Mouse (Mus musculus) bone marrow, adult 2 months (tissue): ENCODE results near the gene Ctrb1. TPM values are rescaled to one million over a fixed set of nuclear protein-coding genes. Genes with fewer than 3 reads are reported as not detected.

Experiments
- H3K27ac ChIP-seq: fragments of 200-500 bp; 2 replicates; pipeline ENCODE4 v1.5.1; 2012; ENCODE audit warnings: low read depth, mild to moderate bottlenecking, control low read depth, inconsistent platforms, low read length; ENCODE audit not compliant: control insufficient read depth, poor library complexity, insufficient read depth
- H3K4me1 ChIP-seq: fragments of 200-500 bp; 2 replicates; pipeline ENCODE4 v1.6.1; 2011; ENCODE audit warnings: low read length; ENCODE audit not compliant: control insufficient read depth, insufficient read depth
- H3K4me3 ChIP-seq: fragments of 200-500 bp; replicated peaks from 2 replicates; pipeline ENCODE3; 2011; ENCODE audit warnings: mild to moderate bottlenecking, low read depth, low read length, control low read depth; ENCODE audit not compliant: control insufficient read depth
- CTCF ChIP-seq: fragments of 200-500 bp; IDR thresholded peaks from 2 replicates; pipeline ENCODE4 v1.5.1; 2011; ENCODE audit warnings: low read length, control low read depth; ENCODE audit not compliant: control insufficient read depth, insufficient read depth
- POLR2A ChIP-seq: fragments of 200-500 bp; IDR thresholded peaks from 2 replicates; pipeline ENCODE4 v1.6.1; 2011; ENCODE audit warnings: low read depth, mild to moderate bottlenecking, control low read depth, low read length, borderline replicate concordance; ENCODE audit not compliant: control insufficient read depth
- WGBS: fragments of 180-500 bp; shearing (Covaris S2); methylation state at CpG from one replicate; pipeline ENCODE4 v1.1.7; 2018; 5-methylcytosine and 5-hydroxymethylcytosine counted together
- polyA plus RNA-seq: library from polyadenylated mRNA; stranded (reverse); fragments of >200 nt; gene quantifications from 2 replicates; pipeline ENCODE4 v1.2.4, GENCODE M21; 2011; ENCODE audit warnings: low replicate concordance; ENCODE audit not compliant: missing spikeins, insufficient read depth, insufficient read length

Ctrb1 gene
- polyA plus RNA-seq, 1 experiment = not detected

- Histone ChIP-seq H3K4me1 (no peaks in the 10 kb centered on the region), H3K4me3 (no peak overlapping the region), H3K27ac (no peak overlapping the region)
- 56% methylated on average over 7 of the region's 7 CpGs for WGBS
- TF ChIP-seq CTCF = no peak
- TF ChIP-seq POLR2A = no peak
Observed at GRCm38 (mm10) chr8:111726102-111726900, 35.5 kb upstream of the Ctrb1 start.

- Histone ChIP-seq H3K27ac (no peak overlapping the region), H3K4me1 (no peaks in the 10 kb centered on the region), H3K4me3 (no peak overlapping the region)
- TF ChIP-seq CTCF = no peak
- no peak for TF ChIP-seq POLR2A
- WGBS = 71% methylated on average over 6 of the region's 6 CpGs
Observed at GRCm38 (mm10) chr8:111725341-111725740, 34.5 kb upstream of the Ctrb1 start.

- whole genome bisulfite sequencing = 41% methylated on average over 4 of the region's 4 CpGs
- no peak overlapping the region for H3K4me3 ChIP-seq
- TF ChIP-seq CTCF = no peak
- no peak for TF ChIP-seq POLR2A
- no peaks in the 10 kb centered on the region for H3K4me1 ChIP-seq
- no peak overlapping the region for H3K27ac ChIP-seq
Observed at GRCm38 (mm10) chr8:111720115-111720544, 29.3 kb upstream of the Ctrb1 start.

- 25% methylated on average over 5 of the region's 5 CpGs for whole genome bisulfite sequencing
- no peak for TF ChIP-seq POLR2A
- Histone ChIP-seq H3K4me3 (no peak overlapping the region), H3K27ac (no peak overlapping the region), H3K4me1 (no peaks in the 10 kb centered on the region)
Observed at GRCm38 (mm10) chr8:111718937-111719336, 28.1 kb upstream of the Ctrb1 start.

GRCm38 (mm10) chr8:111717866-111718265, 27.1 kb upstream of the Ctrb1 start:
- Histone ChIP-seq H3K4me1 (no peaks in the 10 kb centered on the region), H3K27ac (no peak overlapping the region), H3K4me3 (no peak overlapping the region)
- WGBS = 69% methylated on average over 6 of the region's 6 CpGs
- TF ChIP-seq POLR2A (no peak), CTCF (no peak)

- H3K4me3 ChIP-seq = no peak overlapping the region
- TF ChIP-seq POLR2A = no peak
- TF ChIP-seq CTCF = no peak
- H3K4me1 ChIP-seq = no peaks in the 10 kb centered on the region
- WGBS = 84% methylated on average over 4 of the region's 4 CpGs
- H3K27ac ChIP-seq = no peak overlapping the region
Observed at GRCm38 (mm10) chr8:111717488-111717792, 26.6 kb upstream of the Ctrb1 start.

- H3K27ac ChIP-seq = no peak overlapping the region
- TF ChIP-seq CTCF (no peak), POLR2A (no peak)
- WGBS = 74% methylated on average over 10 of the region's 10 CpGs
Observed at GRCm38 (mm10) chr8:111716603-111717487, 26.0 kb upstream of the Ctrb1 start.

GRCm38 (mm10) chr8:111715514-111715913, 24.7 kb upstream of the Ctrb1 start:
- TF ChIP-seq CTCF = no peak
- no peak for TF ChIP-seq POLR2A
- no peaks in the 10 kb centered on the region for H3K4me1 ChIP-seq
- no peak overlapping the region for H3K4me3 ChIP-seq
- no peak overlapping the region for H3K27ac ChIP-seq
- WGBS = 87% methylated on average over 13 of the region's 13 CpGs

More at GRCm38 (mm10) chr8:111716603-111717487, 26.0 kb upstream of the Ctrb1 start:
- Histone ChIP-seq H3K4me3 (no peak overlapping the region), H3K4me1 (no peaks in the 10 kb centered on the region)
